Mouse (Mus musculus): ENCODE data around the gene Slc35e3. TPM values are rescaled to one million over a fixed set of nuclear protein-coding genes. Genes with fewer than 3 reads are reported as not detected.

The Slc35e3 gene
- polyA plus RNA-seq (2014; fragmentation: Illumina TruSeq; extraction: RNeasy Lipid Tissue Mini Kit (QIAGEN cat#74804); ENCODE audit: insufficient read depth, low read depth, low replicate concordance): 12.7 TPM

GRCm38 (mm10) chr10:117746297-117746883 lies at the start of gene Slc35e3:
Slc35e3 (minus strand) TSS chr10:117746365.

GRCm38 (mm10) chr10:117792141-117793091 lies 46.3 kb upstream of the Slc35e3 start, which contains the start of gene Nup107:
Nup107 (minus strand) TSS chr10:117792705.

GRCm38 (mm10) chr10:117710604-117711141 lies 35.5 kb downstream of the Slc35e3 start, which contains the start of gene Mdm2:
Mdm2 (minus strand) TSS chr10:117710758.

Other genes starting within 250 kb of the Slc35e3 start
- gene Cpm, start 116.9 kb downstream of the Slc35e3 start, polyA plus RNA-seq (2014; fragmentation: Illumina TruSeq; extraction: RNeasy Lipid Tissue Mini Kit (QIAGEN cat#74804); ENCODE audit: insufficient read depth, low read depth, low replicate concordance): 32.1 TPM
- 23.3 TPM for gene Mdm2, start 35.6 kb downstream of the Slc35e3 start, polyA plus RNA-seq (2014; fragmentation: Illumina TruSeq; extraction: RNeasy Lipid Tissue Mini Kit (QIAGEN cat#74804); ENCODE audit: insufficient read depth, low read depth, low replicate concordance)
- 6.9 TPM for gene Nup107, start 46.3 kb upstream of the Slc35e3 start, polyA plus RNA-seq (2014; fragmentation: Illumina TruSeq; extraction: RNeasy Lipid Tissue Mini Kit (QIAGEN cat#74804); ENCODE audit: insufficient read depth, low read depth, low replicate concordance)
- gene Rap1b, start 99.7 kb upstream of the Slc35e3 start, polyA plus RNA-seq (2014; fragmentation: Illumina TruSeq; extraction: RNeasy Lipid Tissue Mini Kit (QIAGEN cat#74804); ENCODE audit: insufficient read depth, low read depth, low replicate concordance): 182 TPM

Data from lung, adult 10 weeks (tissue).